Mouse (Mus musculus): ENCODE measurements around the gene Ube2h. TPM values are rescaled to one million over a fixed set of nuclear protein-coding genes. Genes with fewer than 3 reads are reported as not detected.

The Ube2h gene
- polyA plus RNA-seq, 1 experiment: 92.8 TPM

GRCm38 (mm10) chr6:30162091-30162490 is 142.2 kb downstream of the Ube2h start:
- Histone ChIP-seq H3K4me3 (ENCODE audit: insufficient read depth, low read length) (no peak overlapping the region), H3K27ac (ENCODE audit: insufficient read depth, low read length) (no peak overlapping the region), H3K4me1 (ENCODE audit: control insufficient read depth, insufficient read depth, low read length) (peaks cover 5% of the 10 kb centered on the region; the same call in 1 of the 2 replicates)
- TF ChIP-seq CTCF (IDR thresholded peaks at IDR 0.05; ENCODE audit: borderline replicate concordance, insufficient read depth, low read length) (no peak), POLR2A (IDR thresholded peaks at IDR 0.05; ENCODE audit: low read depth, low read length) (no peak)

GRCm38 (mm10) chr6:30161618-30162017 is 142.7 kb downstream of the Ube2h start:
- TF ChIP-seq CTCF (IDR thresholded peaks at IDR 0.05; ENCODE audit: borderline replicate concordance, insufficient read depth, low read length) (no peak), POLR2A (IDR thresholded peaks at IDR 0.05; ENCODE audit: low read depth, low read length) (no peak)
- no peak overlapping the region for H3K4me3 ChIP-seq (ENCODE audit: insufficient read depth, low read length)
- H3K27ac ChIP-seq (ENCODE audit: insufficient read depth, low read length): no peak overlapping the region
- H3K4me1 ChIP-seq (ENCODE audit: control insufficient read depth, insufficient read depth, low read length): peaks cover 5% of the 10 kb centered on the region; the same call in 1 of the 2 replicates

Other genes starting within 250 kb of the Ube2h start
- 27.4 and 29.0 TPM in 2 replicates for gene Zc3hc1, start 86.5 kb upstream of the Ube2h start, polyA plus RNA-seq (2011; ENCODE audit: insufficient read length, low read depth, missing spikeins)
- gene Klhdc10, start 97.3 kb upstream of the Ube2h start, polyA plus RNA-seq (2011; ENCODE audit: insufficient read length, low read depth, missing spikeins): 39.0 and 54.6 TPM in 2 replicates
- 68.8 and 84.7 TPM in 2 replicates for gene Tmem209, start 205.2 kb upstream of the Ube2h start, polyA plus RNA-seq (2011; ENCODE audit: insufficient read length, low read depth, missing spikeins)
- not detected in 2 replicates for gene Ssmem1, start 205.3 kb upstream of the Ube2h start, polyA plus RNA-seq (2011; ENCODE audit: insufficient read length, low read depth, missing spikeins)
- gene Cpa2, start 237.0 kb upstream of the Ube2h start, polyA plus RNA-seq (2011; ENCODE audit: insufficient read length, low read depth, missing spikeins): 1.2 TPM in 1 of 2 replicates, not detected in the other

Measured in embryonic fibroblast, embryonic 13.5 days (primary cell).